Mouse (Mus musculus) left cerebral cortex, adult 18-20 months (tissue): ENCODE data around the gene Trappc12. TPM values are rescaled to one million over a fixed set of nuclear protein-coding genes. Genes with fewer than 3 reads are reported as not detected.
A peak's percentile ranks its signal among the peaks of the same experiment; 100 is the strongest.
"Not testable (repeated sequence)": the region's sequence is repeated elsewhere in the genome, so short reads cannot be mapped to it uniquely, and the experiment has no call there.

Source experiments
- DNase-seq, 2 experiments: peaks; one replicate each; pipeline ENCODE4 v3.0.0; 2021 to 2022; ENCODE audit warnings: low spot score in 2 of 2, mixed read lengths in 1 of 2
- total RNA-seq, 2 experiments: library from RNA; stranded (reverse); gene quantifications; 2 replicates each; pipeline ENCODE4 v1.2.3; 2021

Trappc12 gene
- total RNA-seq, 2 experiments from 2014 or later, result 63.4 to 64.4 TPM

DNA sequence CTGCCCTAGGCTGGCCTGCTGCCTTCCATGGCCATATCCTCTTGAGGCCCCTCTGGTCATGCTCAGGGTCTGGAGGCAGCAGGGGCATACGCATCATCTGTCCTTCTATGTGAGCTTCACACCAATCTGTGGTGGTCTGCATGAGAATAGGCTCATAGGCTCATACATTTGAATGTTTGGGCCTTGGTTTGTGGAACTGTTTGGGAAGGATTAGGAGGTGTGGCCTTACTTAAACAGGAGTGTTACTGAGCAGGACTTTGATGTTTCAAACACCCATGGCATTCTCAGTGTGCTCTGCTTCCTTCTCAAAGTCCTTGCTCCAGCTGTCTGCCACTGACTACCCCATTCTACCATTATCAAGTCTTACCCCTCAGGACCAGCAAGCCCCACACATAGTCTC, 16.0 kb downstream of the Trappc12 start:
- DNase-seq, result no peak

DNA sequence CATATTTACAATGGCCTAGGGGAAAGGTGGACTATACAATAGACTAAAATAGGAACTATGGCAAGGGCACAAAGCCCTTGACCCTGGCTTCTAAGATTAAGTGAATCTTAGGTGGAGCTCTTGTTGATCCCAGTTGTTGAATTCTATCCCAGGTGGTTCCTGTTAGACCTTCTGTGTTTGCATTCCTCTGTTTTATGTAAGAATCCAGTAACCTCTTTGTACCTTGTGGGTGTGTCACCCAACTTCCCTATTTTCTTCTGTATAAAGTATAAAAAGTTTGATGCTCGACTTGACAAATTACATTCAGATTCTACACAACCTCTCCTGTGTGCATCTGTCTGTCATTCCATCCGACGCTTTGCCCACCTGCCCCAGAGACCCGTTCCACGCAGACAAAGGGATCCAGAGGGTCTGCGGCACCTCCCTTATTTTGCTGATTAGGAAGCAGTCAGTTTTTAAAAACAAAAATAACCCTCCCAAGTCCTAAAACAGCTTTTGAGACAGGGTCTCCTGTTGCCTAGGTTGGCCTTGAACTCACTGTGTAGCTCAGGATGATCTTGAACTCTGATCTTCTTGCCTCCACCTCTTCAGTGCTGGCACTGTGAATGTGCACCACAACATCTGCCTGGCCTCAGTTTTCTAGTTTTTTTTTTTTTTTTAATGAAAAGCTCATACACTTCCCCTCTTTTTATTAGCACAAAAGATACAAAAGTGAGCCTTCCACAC, 16.6 kb downstream of the Trappc12 start:
- not testable (repeated sequence) for DNase-seq

DNA sequence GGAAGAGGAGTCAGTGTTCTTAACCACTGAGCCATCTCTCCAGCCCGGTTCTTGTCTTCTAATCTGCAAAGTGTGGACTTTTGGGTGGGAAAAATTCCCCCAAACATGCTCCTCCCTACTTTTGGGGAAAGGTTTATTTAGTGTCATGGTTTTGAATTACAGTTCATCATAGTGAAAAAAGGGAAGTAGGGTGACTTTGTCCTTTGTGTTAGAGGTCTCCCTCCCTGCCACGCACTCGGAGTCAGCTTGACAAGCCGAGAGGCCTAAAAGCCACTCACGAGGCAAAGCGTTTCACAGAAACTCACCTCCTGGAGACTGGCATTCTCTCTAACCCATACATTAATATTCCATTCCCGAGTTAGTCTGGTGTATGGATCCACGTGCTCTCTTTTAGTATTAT, 17.6 kb downstream of the Trappc12 start:
- no peak for DNase-seq

DNA sequence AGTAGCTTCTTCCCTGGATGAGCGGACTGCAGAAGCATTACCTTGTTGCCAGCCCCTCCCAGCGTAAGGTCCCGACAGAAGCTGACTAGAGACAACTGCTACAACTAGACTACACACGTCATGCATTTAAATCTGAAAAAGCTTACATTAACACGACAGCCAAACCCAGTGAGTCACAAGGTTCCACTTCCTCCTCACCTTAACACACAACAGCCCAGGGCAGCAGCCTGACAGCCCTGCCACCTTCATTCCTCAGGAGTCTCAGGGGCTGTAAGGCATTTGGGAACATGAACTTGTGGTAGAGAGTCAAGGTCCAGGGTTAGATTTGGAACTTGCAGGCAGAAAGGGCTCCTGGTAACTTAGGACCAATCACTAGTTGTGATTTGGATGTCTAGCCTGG, 23.2 kb downstream of the Trappc12 start:
- no peak for DNase-seq

DNA sequence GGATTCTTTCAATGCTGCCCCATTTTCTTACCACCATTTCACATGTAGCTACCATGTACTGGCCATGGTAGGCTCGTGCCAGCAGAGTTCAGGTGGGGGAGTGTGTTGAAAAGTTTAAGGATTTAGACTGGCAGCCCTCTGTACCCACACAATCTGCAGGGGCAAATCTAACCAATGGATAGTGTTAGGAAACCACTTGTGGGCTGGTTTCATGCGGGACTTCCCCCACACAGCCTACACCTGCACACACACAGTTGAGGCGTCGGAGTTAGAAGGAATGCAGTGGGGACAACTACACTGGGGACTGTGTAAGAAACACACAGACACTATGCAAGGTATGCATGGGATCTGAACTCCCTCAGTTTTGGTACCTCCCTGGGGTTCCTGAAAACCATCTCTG, 24.1 kb downstream of the Trappc12 start:
- no peak for DNase-seq

DNA sequence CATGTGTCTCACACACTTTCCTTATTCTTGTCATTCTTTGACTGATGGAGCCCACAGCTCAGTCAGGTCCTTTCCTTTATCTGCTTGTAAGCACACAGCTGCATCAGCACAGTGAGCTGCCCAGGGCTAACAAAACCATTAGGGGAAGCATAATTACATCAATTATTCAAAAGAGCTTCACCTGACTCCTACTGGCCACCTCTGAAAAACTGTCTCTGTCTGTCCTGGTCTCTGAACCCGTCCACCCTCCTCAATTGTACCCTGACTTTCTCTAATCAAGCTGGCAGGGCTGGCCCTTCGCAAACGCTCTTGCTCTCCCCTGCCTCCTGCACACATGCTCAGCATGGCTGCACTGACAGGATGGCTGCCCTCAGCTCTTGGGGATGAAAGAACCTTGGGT, 25.9 kb downstream of the Trappc12 start:
- DNase-seq, result no peak

DNA sequence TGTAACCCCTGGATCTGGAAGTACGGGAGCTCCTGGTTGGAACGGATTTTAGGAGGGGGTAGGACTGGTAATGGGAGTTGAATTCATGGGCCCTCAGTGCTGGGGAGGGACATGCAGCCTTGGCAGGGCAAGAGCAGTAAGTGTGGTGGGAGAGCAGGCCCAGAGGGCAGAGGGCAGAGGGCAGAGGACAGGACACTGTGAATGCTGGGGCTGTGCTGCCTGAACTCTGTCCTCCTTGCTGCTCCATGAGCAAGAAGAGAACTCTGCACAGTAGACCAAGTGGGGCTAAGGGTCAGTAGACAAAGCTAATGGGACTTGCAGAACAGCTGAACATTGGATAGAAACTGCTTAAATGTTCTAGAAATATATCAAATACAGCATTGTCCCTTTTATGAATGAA, 32.2 kb downstream of the Trappc12 start:
- no peak for DNase-seq

DNA sequence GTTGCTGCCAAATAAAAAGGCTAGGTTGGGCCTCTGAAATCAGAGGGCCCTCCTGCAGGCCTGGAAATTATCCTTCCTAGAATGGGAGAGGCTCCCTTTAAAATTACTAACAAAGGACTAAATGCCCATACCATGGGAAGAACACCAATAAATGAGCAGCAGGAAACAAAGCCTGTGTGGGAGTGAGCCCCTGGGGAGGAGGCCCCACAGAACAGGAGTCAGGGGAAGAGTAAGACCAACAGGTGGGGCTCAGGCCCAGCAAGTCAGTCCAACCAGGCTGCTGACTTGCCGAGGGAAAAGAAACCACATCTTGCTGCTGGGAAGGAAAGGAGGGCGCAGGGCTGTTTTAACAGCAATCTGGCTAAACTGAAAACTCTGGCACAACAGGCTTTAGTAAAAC, 33.2 kb downstream of the Trappc12 start:
- no peak for DNase-seq

DNA sequence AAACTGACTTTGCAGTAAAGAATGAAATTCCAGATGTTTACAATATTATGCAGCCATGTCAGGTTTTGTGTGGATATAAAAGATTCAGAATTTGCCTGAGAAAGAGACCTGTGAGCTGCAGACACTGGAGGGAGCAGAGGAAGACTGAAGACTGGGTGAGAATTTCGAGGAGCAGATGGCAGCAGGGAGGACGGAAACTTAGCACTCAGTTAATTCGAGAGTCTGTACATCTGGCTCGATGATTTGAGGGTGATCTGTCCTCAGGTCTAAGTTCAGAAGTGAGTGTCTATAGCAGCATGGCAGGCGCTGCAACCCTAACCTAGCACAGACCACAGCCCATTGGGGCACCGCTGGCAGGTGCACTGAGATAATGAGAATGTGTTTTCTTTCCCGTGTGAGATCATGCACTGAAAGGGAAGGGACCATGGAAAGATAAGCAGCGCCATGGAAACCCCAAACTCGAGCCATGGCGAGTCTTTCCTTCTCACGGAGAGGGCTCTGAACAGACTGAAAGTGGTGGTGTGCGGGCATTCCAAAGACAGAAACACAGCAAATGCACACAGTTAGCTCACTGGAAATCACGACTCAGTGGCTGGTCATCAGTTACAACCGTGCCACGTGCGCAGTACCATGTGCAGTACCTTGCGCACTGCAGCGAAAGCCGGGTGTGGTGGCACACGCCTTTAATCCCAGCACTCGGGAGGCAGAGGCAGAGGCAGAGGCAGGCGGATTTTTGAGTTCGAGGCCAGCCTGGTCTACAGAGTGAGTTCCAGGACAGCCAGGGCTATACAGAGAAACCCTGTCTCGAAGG, 35.2 kb downstream of the Trappc12 start:
- DNase-seq, result peak in 1 of 2 experiments; percentile 62

DNA sequence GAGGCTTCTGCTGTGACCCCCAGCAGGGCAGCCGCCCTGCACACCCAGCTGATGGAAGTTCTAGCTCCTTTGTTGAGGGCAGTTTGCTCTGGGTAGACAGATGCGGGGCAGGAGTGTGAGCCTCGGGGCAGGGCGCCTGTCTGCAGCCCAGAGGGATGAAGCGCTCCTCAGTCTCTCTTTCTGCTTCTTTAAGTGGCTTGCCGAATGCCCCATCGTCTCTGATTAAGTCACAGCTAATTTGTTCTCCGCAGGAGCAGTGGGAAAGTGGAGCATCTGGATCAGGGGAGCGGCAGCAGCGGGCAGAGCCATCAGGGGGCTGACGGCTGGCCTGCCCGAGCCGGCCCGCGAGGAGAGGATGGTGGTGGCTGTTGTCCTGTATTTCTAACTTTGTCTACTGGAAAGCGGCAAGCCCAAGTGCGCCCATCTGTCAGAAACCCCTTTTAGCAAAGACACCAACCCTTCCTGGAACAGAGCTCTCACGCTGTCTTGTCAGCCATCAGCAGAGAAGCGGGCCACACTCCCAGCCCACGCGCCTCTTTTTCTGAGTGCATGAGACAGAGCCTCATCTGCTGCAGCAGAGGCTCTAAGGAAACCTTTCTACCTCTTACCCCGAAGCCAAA, 39.6 kb downstream of the Trappc12 start:
- peak; percentile 81 to 89 for DNase-seq

DNA sequence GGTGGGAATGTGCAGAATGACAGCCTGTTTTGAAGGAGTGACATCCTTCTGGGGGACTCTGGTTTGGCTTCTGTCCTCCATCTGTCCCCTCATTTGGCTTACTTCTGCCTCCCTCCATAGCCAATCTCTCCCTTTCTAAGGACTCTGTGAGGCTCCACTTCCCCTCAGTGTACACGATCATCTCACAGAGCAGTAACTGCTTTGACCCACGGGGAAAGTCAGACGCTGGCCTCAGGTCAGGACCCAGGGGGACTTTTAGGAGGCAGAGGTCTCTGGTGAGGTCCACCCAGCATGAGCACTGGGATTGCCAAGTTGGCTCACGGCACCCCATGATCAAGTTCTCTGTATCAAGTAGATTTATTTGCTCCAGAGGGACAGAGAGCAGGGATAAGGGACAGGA, 42.1 kb downstream of the Trappc12 start:
- no peak for DNase-seq

DNA sequence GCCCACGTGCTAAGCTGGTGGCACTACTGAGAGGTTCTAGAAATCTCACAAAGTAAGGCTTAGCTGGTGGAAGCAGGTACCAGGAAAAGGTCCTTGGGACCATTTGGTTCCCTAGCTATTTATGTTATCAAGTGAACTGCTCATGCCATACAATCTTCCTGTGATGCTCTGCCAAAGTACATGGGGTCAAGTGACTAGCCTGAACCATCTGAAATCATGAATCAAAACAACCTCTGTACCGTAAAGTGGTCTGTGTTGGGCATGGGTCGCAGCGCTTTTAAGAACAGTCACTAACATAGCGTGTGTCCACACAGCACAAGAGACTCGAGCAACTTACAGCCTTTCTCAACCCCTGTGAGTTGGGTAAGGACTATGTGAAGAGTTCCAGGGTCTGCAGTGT, 45.1 kb downstream of the Trappc12 start:
- no peak for DNase-seq

DNA sequence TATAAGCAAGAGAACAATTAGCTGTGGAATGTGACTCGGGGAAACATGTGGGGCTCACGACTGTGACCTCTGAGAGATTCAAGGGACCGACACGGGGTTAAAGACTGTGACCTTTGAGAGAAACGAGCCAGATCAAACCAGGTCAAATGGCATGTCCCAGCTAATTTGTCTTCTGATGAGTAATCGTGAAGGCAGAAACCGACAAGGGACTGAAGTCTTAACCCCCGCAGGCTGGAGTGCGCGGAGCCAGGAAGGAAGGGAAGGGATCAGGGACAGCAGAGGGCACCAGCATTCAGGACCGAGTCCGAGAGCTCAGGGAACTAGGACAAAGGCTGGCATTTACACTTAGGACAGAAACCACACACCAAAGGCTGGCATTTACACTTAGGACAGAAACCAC, 45.9 kb downstream of the Trappc12 start:
- no peak for DNase-seq

DNA sequence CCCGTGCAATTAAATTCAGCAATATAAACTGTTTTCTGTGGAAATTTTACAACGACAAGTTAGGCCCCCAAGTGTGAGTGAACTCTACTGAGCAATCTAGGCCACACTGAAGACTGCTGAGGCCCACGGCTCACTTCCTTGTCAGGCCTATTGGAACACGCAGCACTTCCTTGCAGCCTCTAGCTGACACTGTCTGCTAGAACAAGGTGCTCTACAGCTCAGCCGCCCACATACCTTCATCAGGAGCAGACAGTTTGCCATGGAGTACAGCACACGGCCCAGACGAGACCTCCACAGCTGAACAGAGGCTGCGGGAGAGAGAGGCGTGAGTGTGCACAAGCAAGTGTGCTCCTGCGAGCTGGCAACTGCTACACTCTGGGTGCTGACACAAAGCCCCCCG, 49.0 kb downstream of the Trappc12 start:
- DNase-seq, result peak in 1 of 2 experiments; percentile 61

DNA sequence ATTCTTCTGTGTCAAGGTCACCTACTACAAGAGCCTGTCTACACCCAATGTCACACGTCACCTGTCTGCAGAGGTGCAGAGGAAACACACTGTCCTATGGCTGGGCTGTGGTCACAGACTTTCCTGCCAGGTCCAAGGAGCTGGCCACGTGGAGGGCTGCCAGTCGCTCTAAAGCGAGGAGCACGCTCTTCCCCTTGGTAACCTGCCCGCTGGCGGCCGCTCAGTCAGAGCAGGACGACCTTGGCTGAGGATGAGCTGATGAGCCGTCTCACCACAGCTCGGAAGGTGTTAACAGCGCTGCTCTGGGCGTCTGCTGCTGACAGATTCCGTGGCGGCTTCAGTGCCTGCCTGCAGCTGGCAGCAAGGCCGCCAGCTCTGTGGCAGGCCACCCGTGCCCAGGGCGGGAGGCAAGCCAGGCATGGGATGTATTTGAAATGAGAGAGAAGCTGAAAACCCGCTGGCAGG, 49.7 kb downstream of the Trappc12 start:
- peak; percentile 47 to 66 for DNase-seq

DNA sequence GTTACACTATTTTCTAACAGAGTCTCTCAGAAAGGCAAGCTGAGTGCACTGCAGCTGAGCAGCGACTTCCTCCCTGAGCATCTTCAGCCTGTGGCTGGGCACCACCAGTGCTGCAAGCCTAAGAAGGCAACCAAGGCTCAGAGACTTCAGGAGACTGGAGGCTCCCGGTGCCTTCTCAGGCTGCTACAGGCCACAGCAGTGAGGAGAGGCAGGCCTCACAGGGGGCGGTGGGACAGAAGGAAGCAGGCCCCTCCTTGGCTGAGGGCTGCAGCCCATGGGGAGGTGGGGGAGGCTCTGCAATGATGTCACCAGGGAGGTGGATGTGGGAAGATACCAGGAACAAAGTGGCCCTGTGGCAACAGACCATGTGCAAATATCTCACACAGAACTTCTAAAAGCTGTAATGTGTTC, 50.2 kb downstream of the Trappc12 start:
- DNase-seq, result no peak

DNA sequence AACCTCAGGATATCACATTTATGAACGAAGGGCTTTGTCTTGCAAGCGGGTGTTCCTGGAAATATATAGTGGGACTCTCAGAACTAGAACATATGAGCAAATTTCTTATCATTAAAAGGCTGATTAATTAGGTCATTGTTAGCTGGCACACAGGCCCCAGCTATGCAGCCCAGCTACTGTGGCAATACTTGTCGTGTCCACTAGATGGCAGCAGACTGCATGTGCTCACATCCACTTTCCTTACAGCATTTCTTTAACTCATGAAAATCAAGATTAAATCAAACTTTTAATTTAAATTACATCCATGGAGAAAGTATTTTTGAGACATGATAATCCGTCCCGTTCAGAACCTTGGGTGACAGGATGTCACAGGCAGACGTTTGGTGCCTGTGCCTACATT, 50.6 kb downstream of the Trappc12 start:
- peak; percentile 82 to 86 for DNase-seq

DNA sequence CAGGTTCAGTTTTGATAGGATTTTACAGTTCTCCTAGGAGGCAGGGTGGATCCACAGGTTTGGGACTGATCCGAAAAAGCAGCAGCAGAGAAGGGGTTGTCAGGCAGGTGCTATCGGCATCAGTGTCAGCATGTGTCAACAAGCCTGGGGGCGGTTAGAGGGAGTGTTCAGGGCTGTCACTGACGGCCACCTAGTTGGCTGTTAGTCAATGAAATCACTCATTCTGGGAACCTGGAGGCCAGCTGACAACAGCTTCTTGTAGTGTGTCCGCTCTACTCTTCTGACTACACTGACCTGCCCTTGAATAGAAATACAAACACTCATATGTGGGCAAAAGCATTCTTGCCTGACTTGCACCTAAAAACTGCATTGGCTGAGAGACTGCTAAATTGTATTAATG, 51.2 kb downstream of the Trappc12 start:
- DNase-seq, result no peak

DNA sequence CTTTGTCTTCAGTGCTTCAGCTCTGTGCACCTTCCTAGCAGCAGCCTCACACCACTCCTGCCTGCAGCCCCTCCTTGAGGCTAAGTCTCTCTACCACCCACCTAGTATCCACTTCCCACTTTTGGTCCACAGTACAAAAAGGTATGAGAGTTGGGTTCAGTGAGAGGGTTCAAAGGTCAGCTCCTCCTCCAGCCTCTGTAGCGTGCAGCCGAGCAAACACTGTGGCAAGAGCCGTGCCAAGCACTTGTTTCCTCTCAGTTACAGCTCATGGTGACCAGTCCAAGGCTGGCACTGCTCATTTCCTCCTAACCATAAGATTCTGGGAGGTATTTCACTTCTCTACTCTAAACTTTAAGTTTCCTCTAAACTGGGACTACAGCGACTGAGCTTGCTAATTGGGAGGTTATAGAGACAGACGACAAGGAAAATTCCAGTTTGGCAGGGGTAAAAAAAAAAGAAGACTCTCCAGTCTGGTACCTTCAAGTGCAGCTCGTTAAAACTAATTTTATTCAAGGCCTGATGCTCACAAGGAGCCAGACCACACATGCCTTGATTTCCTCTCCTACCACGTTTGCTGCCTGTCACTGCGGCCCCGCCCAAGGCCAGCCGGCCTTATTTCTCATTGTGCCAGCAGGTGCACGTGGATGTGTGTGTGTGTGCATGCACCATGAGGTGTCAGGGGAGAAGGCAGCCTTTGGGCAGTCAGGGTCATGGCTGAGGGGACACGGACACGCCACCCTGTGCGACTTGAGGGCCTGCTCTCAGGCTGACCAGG, 52.3 kb downstream of the Trappc12 start:
- no peak for DNase-seq

DNA sequence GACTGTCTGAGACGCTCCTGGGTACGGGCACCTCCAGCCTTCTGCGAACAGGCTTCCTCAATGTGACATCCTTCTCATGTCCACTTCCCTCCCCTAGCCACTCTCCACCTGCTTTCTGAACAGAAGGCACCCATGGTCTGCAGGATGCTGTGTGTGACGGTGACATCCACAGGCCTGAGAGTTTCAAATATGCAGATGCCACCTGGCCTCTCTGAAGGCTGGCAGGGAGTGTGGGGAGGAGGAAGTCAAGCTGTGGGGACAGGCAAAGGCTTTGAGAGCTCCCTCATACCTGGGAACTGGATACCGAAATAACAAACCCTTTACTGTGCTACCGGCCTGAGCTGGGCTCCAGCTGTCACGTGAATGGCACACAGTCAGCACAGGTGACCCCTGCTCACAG, 55.5 kb downstream of the Trappc12 start:
- no peak for DNase-seq

DNA sequence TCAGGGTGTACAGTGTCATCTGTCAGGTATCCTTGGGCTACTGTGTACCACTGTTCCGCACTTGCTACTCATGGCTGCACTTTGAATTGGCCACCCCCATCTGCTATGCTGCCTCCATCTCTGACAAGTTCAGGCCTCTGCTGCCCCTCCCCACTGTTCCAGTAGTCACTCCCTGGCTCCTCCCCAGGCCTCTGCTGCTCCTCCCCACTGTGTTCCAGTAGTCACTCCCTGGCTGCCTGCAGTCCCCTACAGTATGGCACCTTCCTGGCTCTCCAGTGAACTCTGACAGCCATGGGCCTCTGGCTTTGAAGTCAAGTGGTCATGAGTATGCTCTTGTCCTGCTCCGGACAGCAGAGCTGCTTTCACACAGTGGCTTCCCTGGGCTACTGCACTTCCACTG, 56.0 kb downstream of the Trappc12 start:
- DNase-seq, result no peak
